Comparison of ENCODE assay signal across 19 mouse cellular contexts in the genomic region with DNA sequence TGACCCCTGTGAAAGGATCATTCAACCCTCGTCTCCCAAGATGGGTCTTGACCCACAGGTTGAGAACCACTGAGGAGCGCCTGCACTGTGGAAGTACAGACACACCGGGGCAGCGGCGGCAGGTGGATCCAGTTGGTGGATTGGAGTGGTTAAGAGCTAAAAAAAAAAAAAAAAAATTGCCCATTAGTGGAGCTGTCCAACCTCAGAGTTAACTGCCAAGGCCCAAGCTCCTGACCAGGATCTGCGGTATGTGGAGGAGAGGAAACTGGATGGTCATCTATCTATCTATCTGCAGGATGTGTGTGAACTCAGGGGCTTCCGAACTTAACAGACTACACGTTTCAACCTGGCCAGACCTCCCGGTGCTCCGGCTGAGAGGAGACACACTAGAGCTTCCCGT. TPM values are rescaled to one million over a fixed set of nuclear protein-coding genes. Genes with fewer than 3 reads are reported as not detected.
DNase-seq lines count a peak whose midpoint lies in the region; ATAC-seq and TF ChIP-seq lines count a peak whose summit lies in the region.
"Had no signal": no experiment of that assay in that cellular context is flagged by ENCODE, and none has a peak within 500 bp of the region (broad histone marks: within the 10 kb centered on the region; RNA-seq: fewer than 3 reads in every experiment).

No protein-coding gene starts in this region.

- TF ChIP-seq CTCF in E14TG2a.4 (conservative IDR thresholded peaks at IDR 0.05; ENCODE audit: low read length) = no peak

- no peaks in the 10 kb centered on the region for H3K36me3 ChIP-seq in heart, embryonic 15.5 days
- H3K36me3 ChIP-seq in heart, embryonic 11.5 days (ENCODE audit: control insufficient read depth, insufficient read depth, low read length) = no peaks in the 10 kb centered on the region
- no peaks in the 10 kb centered on the region for H3K36me3 ChIP-seq in kidney, embryonic 16.5 days (ENCODE audit: insufficient read depth, low read length)
- peaks cover 5% of the 10 kb centered on the region; the same call in 1 of the 2 replicates for H3K36me3 ChIP-seq in E14TG2a.4 (ENCODE audit: insufficient read depth, low read length)
- peaks cover 5% of the 10 kb centered on the region; the same call in 1 of the 2 replicates for H3K36me3 ChIP-seq in embryonic facial prominence, embryonic 13.5 days

- DNase-seq in kidney, postnatal 25 days = no peak
- no peak for DNase-seq in cerebellum, postnatal 25 days
- DNase-seq: adrenal gland, postnatal 25 days; B cell, adult 2 months; cerebellum, adult 18-20 months; heart, postnatal 4 days; liver; liver, postnatal 0 days; midbrain, embryonic 14.5 days; thymus, adult 2 months had no signal

- no peaks in the 10 kb centered on the region for H3K9me3 ChIP-seq in heart, embryonic 15.5 days (replicated peaks)
- no peaks in the 10 kb centered on the region for H3K9me3 ChIP-seq in heart, embryonic 11.5 days (replicated peaks; ENCODE audit: control insufficient read depth, low read length)
- no peaks in the 10 kb centered on the region for H3K9me3 ChIP-seq in kidney, embryonic 16.5 days (ENCODE audit: low read length)
- no peaks in the 10 kb centered on the region for H3K9me3 ChIP-seq in E14TG2a.4 (ENCODE audit: low read length)
- no peaks in the 10 kb centered on the region for H3K9me3 ChIP-seq in embryonic facial prominence, embryonic 13.5 days
- H3K9me3 ChIP-seq: forebrain, embryonic 13.5 days had no signal

- H3K4me1 ChIP-seq in heart, embryonic 15.5 days (replicated peaks) = peaks cover 46% of the 10 kb centered on the region
- H3K4me1 ChIP-seq in heart, embryonic 11.5 days (ENCODE audit: control insufficient read depth, insufficient read depth, low read length) = peaks cover 22% of the 10 kb centered on the region
- H3K4me1 ChIP-seq in kidney, embryonic 16.5 days (ENCODE audit: insufficient read depth, low read length) = peaks cover 85% of the 10 kb centered on the region
- peaks cover 99% of the 10 kb centered on the region for H3K4me1 ChIP-seq in E14TG2a.4 (replicated peaks; ENCODE audit: low read depth, low read length)
- peaks cover 84% of the 10 kb centered on the region for H3K4me1 ChIP-seq in embryonic facial prominence, embryonic 13.5 days

- H3K27me3 ChIP-seq in heart, embryonic 15.5 days = no peaks in the 10 kb centered on the region
- H3K27me3 ChIP-seq in heart, embryonic 11.5 days (ENCODE audit: control insufficient read depth, insufficient read depth, low read length) = no peaks in the 10 kb centered on the region
- no peaks in the 10 kb centered on the region for H3K27me3 ChIP-seq in kidney, embryonic 16.5 days (ENCODE audit: insufficient read depth, low read length)
- H3K27me3 ChIP-seq in E14TG2a.4 (ENCODE audit: insufficient read depth, low read length) = no peaks in the 10 kb centered on the region
- H3K27me3 ChIP-seq in embryonic facial prominence, embryonic 13.5 days = no peaks in the 10 kb centered on the region
- H3K27me3 ChIP-seq: forebrain, embryonic 13.5 days; Patski had no signal

- ATAC-seq in heart, embryonic 15.5 days (replicated peaks; ENCODE audit: insufficient number of reproducible peaks, insufficient read depth, low FRiP score, low read depth) = no peak
- ATAC-seq in heart, embryonic 11.5 days (replicated peaks; ENCODE audit: insufficient number of reproducible peaks, low FRiP score, low TSS enrichment) = no peak
- no peak for ATAC-seq in kidney, embryonic 16.5 days (ENCODE audit: low FRiP score, low TSS enrichment)
- ATAC-seq in embryonic facial prominence, embryonic 13.5 days (ENCODE audit: insufficient number of reproducible peaks, insufficient read depth, low FRiP score, low TSS enrichment, low read depth) = no peak
- ATAC-seq: activated CD4-positive, CD25-positive, alpha-beta regulatory T cell, adult 4 months; forebrain, embryonic 13.5 days; inflammation-experienced regulatory T-cells, adult 6 months; liver, postnatal 0 days had no signal

- H3K4me3 ChIP-seq in heart, embryonic 15.5 days = no peak overlapping the region
- no peak overlapping the region for H3K4me3 ChIP-seq in heart, embryonic 11.5 days (ENCODE audit: low read depth, low read length)
- no peak overlapping the region for H3K4me3 ChIP-seq in kidney, embryonic 16.5 days (ENCODE audit: low read length)
- 0 out of 2 replicates have a peak overlapping the region, but pooled peaks have one; percentile 33 for H3K4me3 ChIP-seq in E14TG2a.4 (replicated peaks; ENCODE audit: low read length)
- H3K4me3 ChIP-seq in embryonic facial prominence, embryonic 13.5 days = no peak overlapping the region
- H3K4me3 ChIP-seq: forebrain, embryonic 13.5 days had no signal

- 62% methylated on average over 11 of the region's 11 CpGs for WGBS in heart, embryonic 15.5 days
- 53% methylated on average over 11 of the region's 11 CpGs for WGBS in heart, embryonic 11.5 days (ENCODE audit: insufficient replicate concordance)
- WGBS in kidney, embryonic 16.5 days = 41% methylated on average over 11 of the region's 11 CpGs
- 75% methylated on average over 11 of the region's 11 CpGs for WGBS in embryonic facial prominence, embryonic 13.5 days

- no peak overlapping the region for H3K4me2 ChIP-seq in heart, embryonic 15.5 days
- H3K4me2 ChIP-seq in heart, embryonic 11.5 days = no peak overlapping the region
- H3K4me2 ChIP-seq in kidney, embryonic 16.5 days (replicated peaks; ENCODE audit: low read depth, low read length) = peak overlapping the region; percentile 16
- H3K4me2 ChIP-seq in embryonic facial prominence, embryonic 13.5 days = no peak overlapping the region
- H3K4me2 ChIP-seq: forebrain, embryonic 13.5 days had no signal

- peak overlapping the region; percentile 65; the same call in 1 of the 2 replicates for H3K27ac ChIP-seq in heart, embryonic 15.5 days
- no peak overlapping the region for H3K27ac ChIP-seq in heart, embryonic 11.5 days (ENCODE audit: low read depth, low read length)
- H3K27ac ChIP-seq in kidney, embryonic 16.5 days (ENCODE audit: low read length) = peak overlapping the region; percentile 81
- peak overlapping the region; percentile 44; the same call in 1 of the 2 replicates for H3K27ac ChIP-seq in embryonic facial prominence, embryonic 13.5 days
- H3K27ac ChIP-seq: forebrain, embryonic 13.5 days had no signal

- no peak overlapping the region for H3K9ac ChIP-seq in heart, embryonic 15.5 days
- no peak overlapping the region for H3K9ac ChIP-seq in heart, embryonic 11.5 days (ENCODE audit: low read depth, low read length)
- H3K9ac ChIP-seq in kidney, embryonic 16.5 days (replicated peaks; ENCODE audit: low read length) = 0 out of 2 replicates have a peak overlapping the region, but pooled peaks have one; percentile 15
- H3K9ac ChIP-seq in embryonic facial prominence, embryonic 13.5 days = no peak overlapping the region
- H3K9ac ChIP-seq: liver, postnatal 0 days had no signal

RNA-seq across cellular contexts. Expression of gene Tcf7l1, which starts 41.2 kb away (rescaled TPM):
- polyA plus RNA-seq in heart, embryonic 15.5 days (2015; fragmentation: Nextera tagmentation; extraction: Ambion mirVana) = 12.6 and 19.5 TPM in 2 replicates
- polyA plus RNA-seq in heart, embryonic 11.5 days (2014; fragmentation: Nextera tagmentation; extraction: Ambion mirVana) = 15.6 and 15.7 TPM in 2 replicates
- 31.5 and 35.6 TPM in 2 replicates for polyA plus RNA-seq in kidney, embryonic 16.5 days (2015; fragmentation: Nextera tagmentation; extraction: Ambion mirVana)
- polyA plus RNA-seq in embryonic facial prominence, embryonic 13.5 days (2015; fragmentation: Nextera tagmentation; extraction: Ambion mirVana) = 59.2 and 63.7 TPM in 2 replicates
